Mouse (Mus musculus) ES-E14 (cell line): ENCODE data around the gene Pla2g4d. TPM values are rescaled to one million over a fixed set of nuclear protein-coding genes. Genes with fewer than 3 reads are reported as not detected.

Experiments
- DNase-seq: peaks from one replicate; pipeline ENCODE4 v3.0.0-alpha.2; 2013; ENCODE audit warnings: low read depth, low spot score
- H3K27ac ChIP-seq: 2 replicates; pipeline ENCODE4 v1.5.1; 2012; ENCODE audit warnings: low read depth, mild to moderate bottlenecking, low read length, moderate library complexity, mixed read lengths; ENCODE audit not compliant: poor library complexity, insufficient read depth, severe bottlenecking
- H3K36me3 ChIP-seq: 2 replicates; pipeline ENCODE4 v1.6.1; 2012; ENCODE audit warnings: mild to moderate bottlenecking, low read length, moderate library complexity, mixed read lengths; ENCODE audit not compliant: control insufficient read depth, poor library complexity, insufficient read depth, severe bottlenecking
- H3K4me1 ChIP-seq, 2 experiments: fragments of 150-350 bp in 1 of 2; sonication (generic) in 1 of 2; 2 replicates each; pipeline ENCODE4 v1.6.1; 2012; ENCODE audit warnings: low read length in 2 of 2, mild to moderate bottlenecking in 1 of 2, mixed read lengths in 1 of 2; ENCODE audit not compliant: control insufficient read depth in 2 of 2, insufficient read depth in 2 of 2, poor library complexity in 1 of 2
- H3K4me3 ChIP-seq, 2 experiments: fragments of 150-350 bp in 1 of 2; sonication (generic) in 1 of 2; 2 replicates each; pipeline ENCODE4 v1.5.1; 2012; ENCODE audit warnings: low read length in 2 of 2, low read depth in 1 of 2, mild to moderate bottlenecking in 1 of 2, mixed read lengths in 1 of 2; ENCODE audit not compliant: insufficient read depth in 1 of 2, poor library complexity in 1 of 2, severe bottlenecking in 1 of 2
- H3K9ac ChIP-seq: 2 replicates; pipeline ENCODE4 v1.6.1; 2012; ENCODE audit warnings: low read depth, mild to moderate bottlenecking, low read length, mixed read lengths; ENCODE audit not compliant: poor library complexity, insufficient read depth, severe bottlenecking
- H3K9me3 ChIP-seq: fragments of 150-350 bp; sonication (generic); 2 replicates; pipeline ENCODE4 v1.6.1; 2012; ENCODE audit warnings: low read depth, mild to moderate bottlenecking, low read length; ENCODE audit not compliant: control insufficient read depth, insufficient read depth
- CHD2 ChIP-seq: IDR thresholded peaks from 2 replicates; pipeline ENCODE4 v1.6.1; 2014; ENCODE audit warnings: mild to moderate bottlenecking, low read depth, low read length, inconsistent platforms
- HCFC1 ChIP-seq: IDR thresholded peaks from 2 replicates; pipeline ENCODE4 v1.6.1; 2012; ENCODE audit warnings: low read length, inconsistent platforms, borderline replicate concordance; ENCODE audit not compliant: insufficient read depth
- MAFK ChIP-seq: IDR thresholded peaks from 2 replicates; pipeline ENCODE4 v1.6.1; 2014; ENCODE audit warnings: mild to moderate bottlenecking, low read depth, low read length, inconsistent platforms; ENCODE audit not compliant: insufficient read depth
- ZC3H11A ChIP-seq: IDR thresholded peaks from 2 replicates; pipeline ENCODE4 v1.6.1; 2012; ENCODE audit warnings: low read depth, mild to moderate bottlenecking, inconsistent platforms, low read length, borderline replicate concordance
- ZNF384 ChIP-seq: IDR thresholded peaks from 2 replicates; pipeline ENCODE4 v1.6.1; 2012; ENCODE audit warnings: low read depth, low read length, inconsistent platforms
- in situ Hi-C, 2 experiments: fragments of 600-800 bp; cut with MboI; formaldehyde crosslinking; loops; one replicate each; pipeline ENCODE4 v1.15.1; 2025; ENCODE audit warnings: low sequenced_read_pairs in 2 of 2, inconsistent platforms in 1 of 2; ENCODE audit not compliant: unreplicated experiment in 2 of 2
- total RNA-seq: library from RNA; depleted of rRNA; stranded (reverse); fragments of 300-350 nt; gene quantifications from 2 replicates; pipeline ENCODE4 v1.2.3, GENCODE M21; 2012; rRNA removed

Pla2g4d gene
- total RNA-seq, 1 experiment = not detected

DNA sequence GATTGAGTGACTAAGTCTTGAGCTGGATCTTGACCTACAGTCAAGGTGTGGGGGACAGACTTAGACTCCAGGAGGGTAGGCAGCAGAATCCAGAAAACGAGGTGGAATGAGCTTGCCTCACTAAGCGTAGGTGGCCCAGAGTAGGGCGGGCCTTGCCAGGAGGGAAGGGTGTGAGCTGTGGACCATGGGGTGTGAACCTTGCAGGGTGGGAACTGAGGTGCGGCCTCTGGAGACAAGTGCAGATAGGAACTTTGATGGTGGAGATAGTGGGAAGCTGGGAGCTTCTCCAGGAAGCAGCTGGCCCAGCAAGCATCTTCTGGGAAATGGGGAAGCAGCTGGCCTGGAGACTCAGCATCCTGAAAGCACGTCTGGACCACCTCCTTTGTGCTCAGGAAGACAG is 51.2 kb downstream of the Pla2g4d start:
- no peak overlapping the region for H3K4me3 ChIP-seq
- no peak overlapping the region for H3K27ac ChIP-seq
- no peak for DNase-seq
- no peaks in the 10 kb centered on the region for H3K9me3 ChIP-seq
- no peaks in the 10 kb centered on the region for H3K36me3 ChIP-seq
- no peak overlapping the region for H3K9ac ChIP-seq
- TF ChIP-seq HCFC1 (no peak), MAFK (no peak), ZNF384 (no peak), CHD2 (no peak)
- H3K4me1 ChIP-seq = peaks cover 0 to 9% of the 10 kb centered on the region in 2 experiments; a peak in 3 of 4 replicates
- in situ Hi-C loops = no loop called here

DNA sequence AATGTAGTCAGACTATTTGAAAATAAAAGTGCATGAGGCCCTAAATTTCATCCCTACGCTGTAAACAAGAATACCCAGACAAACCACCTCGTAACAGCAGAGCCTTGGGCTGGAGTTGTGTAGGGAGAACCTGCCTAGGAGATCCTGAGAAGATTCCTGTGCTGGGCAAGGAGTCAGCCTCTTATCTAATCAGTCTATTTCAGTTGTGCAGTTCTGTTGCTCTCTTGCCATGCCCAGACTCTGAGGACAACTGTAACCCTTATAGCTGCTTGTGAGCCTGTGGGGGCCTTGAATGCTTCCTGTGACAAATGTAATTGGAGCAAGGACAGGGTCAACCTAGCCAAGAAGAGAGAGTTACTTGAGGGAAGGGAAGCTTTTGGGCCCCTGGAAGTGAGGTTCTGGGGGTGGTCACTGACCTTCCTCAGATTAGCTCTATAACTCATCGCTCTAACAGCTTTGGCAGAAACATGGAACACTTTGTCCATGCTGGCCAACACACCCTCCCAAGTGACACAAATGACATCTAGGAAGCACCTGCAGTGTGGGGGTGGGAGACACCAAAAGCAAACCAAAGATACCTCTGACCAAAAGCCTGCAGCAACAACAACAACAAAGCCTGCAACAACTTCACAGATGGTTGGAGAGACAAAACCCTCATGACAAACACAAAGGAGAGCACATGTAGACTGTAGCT is 52.9 kb downstream of the Pla2g4d start:
- Histone ChIP-seq H3K4me1 (peaks cover 0 to 6% of the 10 kb centered on the region in 2 experiments; a peak in 1 of 4 replicates), H3K9ac (no peak overlapping the region), H3K4me3 (no peak overlapping the region), H3K9me3 (no peaks in the 10 kb centered on the region), H3K27ac (no peak overlapping the region), H3K36me3 (no peaks in the 10 kb centered on the region)
- TF ChIP-seq HCFC1 (no peak), ZNF384 (no peak), CHD2 (no peak)
- DNase-seq = no peak
- in situ Hi-C loops = no loop called here

DNA sequence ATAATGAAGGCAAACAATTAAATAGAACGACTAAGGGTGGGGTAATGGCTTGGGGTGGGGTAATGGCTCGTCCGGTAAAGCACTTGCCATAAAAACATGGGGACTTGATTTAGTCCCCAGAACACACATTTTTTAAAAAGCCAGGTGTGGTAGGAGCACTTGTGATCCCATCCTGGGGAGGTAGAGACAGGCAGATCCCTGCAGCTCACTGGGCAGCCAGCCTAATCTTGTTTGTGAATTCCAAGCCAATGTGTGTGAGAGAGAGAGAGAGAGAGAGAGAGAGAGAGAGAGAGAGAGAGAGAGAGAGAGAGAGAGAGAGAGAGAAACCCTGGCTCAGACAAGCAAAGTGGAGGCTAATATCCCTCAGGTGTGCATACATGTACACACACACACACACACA is 53.6 kb downstream of the Pla2g4d start:
- in situ Hi-C loops = no loop called here
- TF ChIP-seq CHD2 (no peak), HCFC1 (no peak), ZNF384 (no peak), MAFK (no peak), ZC3H11A (no peak)

DNA sequence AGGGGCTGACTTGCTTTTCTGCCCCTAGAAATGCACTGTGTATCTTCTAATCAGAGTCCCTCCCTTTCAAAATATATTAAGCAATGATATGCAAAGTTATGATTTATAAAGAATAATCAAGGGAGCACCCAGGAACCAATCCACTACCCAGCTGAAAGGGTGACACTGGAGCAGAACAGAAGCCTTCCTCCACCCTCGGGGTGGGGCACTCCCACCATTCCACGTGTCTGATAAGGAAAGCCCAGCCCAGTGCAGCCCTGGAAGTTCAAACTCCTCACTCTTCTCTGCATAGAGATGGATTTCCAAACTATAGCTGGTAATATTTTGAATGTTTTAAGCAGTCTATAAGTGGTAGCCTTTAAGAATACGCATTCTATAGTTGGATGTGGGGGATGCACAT is 57.4 kb downstream of the Pla2g4d start:
- no peak overlapping the region for H3K27ac ChIP-seq
- no peak for DNase-seq
- TF ChIP-seq ZNF384 (no peak), ZC3H11A (no peak), HCFC1 (no peak), MAFK (no peak), CHD2 (no peak)
- H3K9me3 ChIP-seq = no peaks in the 10 kb centered on the region
- in situ Hi-C loops = no loop called here
- H3K4me3 ChIP-seq = no peak overlapping the region
- no peaks in the 10 kb centered on the region; a peak in 1 of 4 replicates for H3K4me1 ChIP-seq
- no peaks in the 10 kb centered on the region for H3K36me3 ChIP-seq
- H3K9ac ChIP-seq = no peak overlapping the region

More for the DNA sequence above, 53.6 kb downstream of the Pla2g4d start:
- H3K4me1 ChIP-seq = peaks cover 0 to 6% of the 10 kb centered on the region in 2 experiments; a peak in 1 of 4 replicates
- H3K9me3 ChIP-seq = no peaks in the 10 kb centered on the region
- H3K36me3 ChIP-seq = no peaks in the 10 kb centered on the region
- no peak overlapping the region for H3K27ac ChIP-seq
- no peak overlapping the region for H3K9ac ChIP-seq
- no peak for DNase-seq
- H3K4me3 ChIP-seq = no peak overlapping the region

Other genes starting within 250 kb of the Pla2g4d start
- 10.7 and 19.4 TPM in 2 replicates for gene Ehd4, start 134.6 kb downstream of the Pla2g4d start, total RNA-seq
- gene Pla2g4e, start 43.9 kb downstream of the Pla2g4d start, total RNA-seq = 0.74 and 1.1 TPM in 2 replicates
- 0.89 and 2.1 TPM in 2 replicates for gene Pla2g4f, start 25.0 kb upstream of the Pla2g4d start, total RNA-seq
- 22.4 and 27.1 TPM in 2 replicates for gene Vps39, start 63.9 kb upstream of the Pla2g4d start, total RNA-seq
- gene Ganc, start 114.7 kb upstream of the Pla2g4d start, total RNA-seq = 5.1 TPM in 2 replicates
- 71.0 and 71.7 TPM in 2 replicates for gene Tmem87a, start 114.9 kb upstream of the Pla2g4d start, total RNA-seq
- gene Capn3, start 166.8 kb upstream of the Pla2g4d start, total RNA-seq = 8.6 and 11.3 TPM in 2 replicates